Mouse (Mus musculus): ENCODE data around the gene Fam111a.

GRCm38 (mm10) chr19:12501370-12502347 is 43.9 kb upstream of the Fam111a start, which contains the start of gene Dtx4:
- TF ChIP-seq POLR2A (IDR thresholded peaks at IDR 0.05; ENCODE audit: borderline replicate concordance, extremely low read depth, insufficient read depth, insufficient read length, poor library complexity, severe bottlenecking) (peak; percentile 30), CTCF (IDR thresholded peaks at IDR 0.05; ENCODE audit: borderline replicate concordance, extremely low read depth, insufficient read depth, insufficient read length) (peak; percentile 92)

Data from brain, embryonic 14.5 days (tissue).